Mouse (Mus musculus): ENCODE measurements at regions not wholly inside any gene's neighbourhood (a gene's known extent, or its start where the extent isn't known, plus 50 kb on each side); places are given as distances from the start of the nearest gene placed in this dataset.
"Not testable (repeated sequence)": the region's sequence is repeated elsewhere in the genome, so short reads cannot be mapped to it uniquely, and the experiment has no call there.

DNA sequence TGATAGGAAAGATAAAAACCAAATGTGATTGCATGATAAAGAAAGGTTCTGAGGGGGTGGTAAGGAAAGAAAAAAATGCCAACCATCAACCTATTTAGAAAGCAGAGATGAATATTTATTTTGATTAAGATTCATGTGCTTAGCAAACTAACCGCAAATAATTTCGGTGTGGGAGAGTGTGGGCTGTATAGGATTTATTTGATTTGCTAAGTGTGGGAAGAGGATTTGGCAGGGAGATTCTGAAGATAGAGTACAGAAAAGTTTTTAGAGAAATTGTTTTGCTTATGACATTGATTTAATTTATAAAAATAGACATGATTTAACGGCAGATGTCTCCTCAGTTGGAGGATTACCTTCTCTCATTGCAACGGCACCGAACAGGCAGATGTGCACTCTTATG lies 250.3 kb downstream of the Pros1 start:
- no peak for DNase-seq

DNA sequence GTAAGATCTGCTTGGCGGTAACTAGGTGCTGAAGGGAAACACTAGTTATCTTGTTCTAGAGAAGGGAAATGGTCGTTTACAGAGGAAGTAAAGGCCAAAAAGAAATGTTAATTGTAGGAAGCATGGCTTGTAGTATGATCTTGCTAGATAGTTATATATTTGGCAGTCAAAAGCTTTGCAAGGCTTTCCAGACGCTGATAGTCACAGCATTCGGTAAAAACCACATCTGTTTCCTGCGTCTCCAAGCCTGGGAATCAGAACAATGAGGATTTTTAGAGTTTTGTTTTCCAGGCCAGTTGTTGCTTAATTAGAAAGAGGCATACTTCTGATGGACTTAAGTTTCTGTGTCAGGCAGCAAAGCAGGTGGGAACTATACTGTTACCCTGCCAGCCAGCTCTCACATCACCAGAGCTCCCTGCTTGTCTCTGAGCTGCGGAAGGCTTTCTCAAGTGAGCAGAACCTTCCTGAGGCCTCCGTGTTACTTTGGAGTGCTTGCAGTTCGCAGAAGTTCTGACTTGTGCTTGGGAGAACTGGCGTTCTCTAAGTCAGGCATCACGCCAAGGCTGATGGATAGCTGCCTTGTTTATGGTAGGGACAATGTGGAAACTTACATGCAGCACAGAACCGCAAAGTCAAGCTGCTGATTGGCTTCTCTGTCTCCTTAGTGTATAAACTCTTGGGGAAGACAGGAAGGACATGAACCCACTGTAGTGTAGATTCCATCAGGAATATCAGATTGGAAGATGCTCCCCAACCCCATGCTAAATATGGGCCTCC lies 251.0 kb downstream of the Pros1 start:
- no peak for DNase-seq

DNA sequence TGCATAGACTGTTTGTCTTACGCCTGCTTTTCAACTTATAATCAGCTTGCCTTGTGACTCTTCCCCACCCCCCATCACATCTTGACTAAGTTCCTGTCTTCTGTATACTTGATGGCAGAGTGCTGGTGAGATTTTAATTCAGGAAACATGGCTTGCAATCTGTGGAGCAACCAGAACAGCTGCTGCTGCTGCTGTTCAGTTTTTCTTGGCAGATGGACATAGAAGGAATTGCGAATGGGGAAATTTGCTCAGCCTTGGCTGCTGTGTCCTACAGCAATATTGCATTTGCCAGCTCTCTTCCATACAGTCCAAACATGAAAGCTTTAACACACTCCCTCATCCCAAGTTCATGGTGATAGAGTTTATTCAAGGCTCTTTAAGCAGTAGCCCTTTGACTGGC lies 262.3 kb downstream of the Pros1 start:
- peak; percentile 37 to 43 for DNase-seq

DNA sequence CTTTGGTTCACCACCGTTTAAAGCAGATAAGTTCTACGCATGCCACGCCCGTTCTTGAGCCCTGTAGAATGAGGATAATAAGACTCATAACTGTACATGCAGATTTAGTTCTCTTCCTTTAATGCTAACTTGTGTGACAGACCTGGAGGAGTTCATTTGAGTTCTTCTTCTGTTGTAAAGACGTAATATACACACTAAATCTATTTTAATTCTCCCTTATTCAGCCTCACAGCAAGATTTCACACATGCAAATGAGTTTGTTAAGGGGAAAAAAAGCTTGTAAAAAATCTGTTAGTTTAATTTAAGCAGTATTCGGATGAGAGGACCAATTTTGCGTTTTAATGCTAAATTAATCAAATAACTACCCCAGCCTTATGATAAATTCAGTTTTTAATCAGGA lies 264.6 kb downstream of the Pros1 start:
- DNase-seq, result no peak

DNA sequence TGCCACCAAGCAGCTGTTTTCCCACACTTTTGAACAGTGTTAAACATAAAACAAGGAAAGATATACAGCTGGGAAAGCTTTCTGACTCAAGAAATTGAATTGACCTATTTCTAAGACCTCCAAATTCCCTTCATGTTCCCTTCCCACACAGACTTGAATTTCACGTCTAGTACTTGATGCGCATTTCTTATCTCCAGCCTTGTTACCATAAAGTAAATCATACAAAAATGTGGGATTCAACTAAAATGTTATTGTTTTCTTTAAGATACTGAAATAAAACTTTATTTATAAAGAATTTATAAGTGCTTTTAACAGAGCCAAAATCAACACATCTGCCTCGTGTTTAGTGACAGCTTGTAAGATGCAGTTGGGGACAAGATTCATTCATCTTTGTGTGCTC lies 289.7 kb downstream of the Pros1 start:
- DNase-seq, result no peak

DNA sequence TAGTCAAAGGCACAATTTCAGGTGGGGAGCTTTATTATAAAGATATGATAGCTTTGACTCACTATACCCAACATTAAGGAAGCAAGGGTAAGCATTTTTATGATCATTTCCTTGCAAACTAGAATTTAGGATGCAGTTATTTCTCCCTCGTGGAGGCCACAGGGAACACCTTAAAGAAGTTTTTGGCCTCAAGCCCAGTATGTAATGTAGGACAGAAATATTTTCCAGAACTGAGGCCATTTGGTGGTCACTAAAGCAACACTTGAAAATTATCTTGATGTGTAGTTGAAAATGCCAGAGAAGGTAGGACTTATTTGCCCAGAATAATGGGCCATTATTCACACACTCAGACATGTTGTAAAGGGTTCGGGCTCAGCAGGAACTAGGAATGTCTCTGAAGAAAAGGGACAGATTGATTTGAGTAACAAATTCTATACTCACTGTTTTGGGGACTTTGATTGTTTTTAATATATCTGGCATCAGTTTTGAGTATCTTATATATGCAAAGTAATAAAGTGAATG lies 301.3 kb downstream of the Pros1 start:
- no peak for DNase-seq

DNA sequence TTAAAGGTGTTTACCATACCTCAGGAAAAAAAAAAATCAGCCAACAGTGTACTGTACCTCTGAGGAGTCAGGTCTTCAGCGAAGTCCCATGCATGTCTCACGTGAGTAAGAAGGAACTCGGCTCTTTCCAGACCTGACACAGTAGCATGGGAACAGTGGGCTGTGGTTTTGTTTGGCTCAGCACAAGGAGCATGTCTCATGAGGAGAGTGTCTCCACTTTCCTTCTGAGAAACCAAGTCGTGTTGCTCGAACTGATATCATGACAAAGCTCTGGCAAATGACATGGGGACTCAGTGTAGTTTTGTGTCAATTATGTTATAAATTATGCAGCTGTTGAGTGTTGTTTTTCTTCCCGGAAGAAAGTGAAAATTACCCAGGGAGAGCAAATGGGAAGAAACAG lies 316.0 kb downstream of the Pros1 start:
- DNase-seq, result no peak

DNA sequence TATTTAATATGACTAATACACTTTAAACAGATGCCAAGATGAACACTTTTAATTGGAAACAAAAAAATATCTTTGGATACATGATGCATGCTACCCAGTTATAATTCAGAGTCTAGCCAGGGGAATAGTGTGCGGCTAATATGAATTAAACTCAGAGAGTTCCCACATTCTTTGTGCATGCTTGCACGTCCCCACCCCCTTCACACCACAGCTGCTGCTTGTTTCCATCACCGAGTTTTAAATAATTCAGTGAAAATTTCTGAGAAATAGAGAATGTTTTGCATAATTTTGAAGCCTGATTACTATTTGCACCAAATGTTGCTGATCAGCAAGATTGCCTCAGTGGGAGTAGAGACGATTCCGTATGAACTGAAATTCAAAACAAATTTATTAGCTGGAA lies 325.1 kb downstream of the Pros1 start:
- DNase-seq, result peak; percentile 57 to 68

DNA sequence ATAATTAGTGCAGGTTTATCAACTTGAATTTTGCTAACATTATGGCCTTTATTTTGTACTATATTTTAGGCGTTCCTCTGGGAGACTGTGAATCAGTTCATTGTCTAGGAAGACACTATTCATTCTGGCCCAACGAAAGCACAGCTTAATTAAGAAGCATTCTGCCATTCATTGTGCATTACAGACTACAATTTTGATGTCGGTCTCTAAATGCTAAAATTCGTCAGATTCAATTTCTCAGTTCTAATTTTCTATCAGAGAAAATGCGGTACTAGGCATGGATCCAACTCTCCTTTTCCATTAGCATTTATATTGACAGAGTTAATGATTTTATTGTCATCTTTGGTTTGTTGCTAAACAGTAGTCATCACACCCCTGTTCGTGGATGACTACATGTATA lies 337.1 kb downstream of the Pros1 start:
- DNase-seq, result no peak

DNA sequence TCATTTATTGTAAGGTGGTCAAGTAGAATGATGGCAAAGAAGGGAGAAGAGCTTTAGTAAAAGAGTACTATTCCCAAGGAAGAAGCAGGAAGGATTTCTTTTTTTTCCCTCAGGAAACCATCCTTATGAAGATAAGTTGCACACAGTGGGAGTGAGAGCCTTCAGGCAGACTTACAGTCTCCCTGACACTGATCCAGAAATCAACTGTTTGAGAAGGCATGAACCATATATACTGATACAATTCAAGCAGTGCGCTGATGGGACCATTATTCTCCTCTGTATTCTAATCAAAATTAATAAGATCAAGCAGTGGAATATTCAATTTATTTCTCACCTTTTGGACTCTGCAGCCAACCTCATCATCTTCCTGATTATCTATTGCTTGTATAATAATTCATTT lies 337.5 kb downstream of the Pros1 start:
- no peak for DNase-seq

DNA sequence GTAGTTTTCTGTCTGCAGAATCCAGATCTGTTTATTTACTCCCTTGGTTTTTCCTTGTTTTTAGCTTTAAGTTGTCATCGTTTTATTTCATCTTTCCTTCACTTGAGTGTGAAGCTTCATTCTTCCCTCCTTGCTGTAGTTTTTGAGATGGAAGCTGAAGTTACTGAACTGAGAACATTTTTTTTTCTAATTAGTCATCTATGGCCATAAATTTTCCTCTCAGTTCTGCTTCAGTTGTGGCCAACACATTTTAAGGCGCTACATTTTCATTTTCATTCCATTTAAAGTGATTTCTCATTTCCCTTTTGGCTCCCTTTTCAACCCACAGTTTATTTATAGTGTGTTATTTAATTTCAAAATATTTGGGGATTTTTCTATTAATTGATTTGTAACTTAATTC lies 340.5 kb downstream of the Pros1 start:
- DNase-seq, result no peak

DNA sequence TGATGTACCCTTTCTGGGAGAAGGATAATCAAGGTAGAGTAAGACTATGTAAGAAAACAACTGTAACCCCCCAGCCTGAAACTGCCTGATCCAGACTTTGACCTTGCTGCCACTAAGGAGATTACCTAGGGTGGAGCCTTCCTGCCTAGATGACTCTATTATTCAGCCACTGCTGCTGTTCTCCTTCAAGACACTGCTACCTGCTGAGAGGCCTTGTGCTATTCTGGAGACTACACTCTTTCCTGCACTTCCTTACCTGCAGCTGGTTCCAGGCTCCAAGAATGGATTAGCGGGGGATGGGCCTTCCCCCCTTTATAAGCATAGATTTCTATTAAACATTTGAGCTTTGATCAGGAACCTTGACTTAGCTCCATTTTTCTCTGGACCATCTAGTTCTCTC lies 359.4 kb downstream of the Pros1 start:
- not testable (repeated sequence) for DNase-seq

DNA sequence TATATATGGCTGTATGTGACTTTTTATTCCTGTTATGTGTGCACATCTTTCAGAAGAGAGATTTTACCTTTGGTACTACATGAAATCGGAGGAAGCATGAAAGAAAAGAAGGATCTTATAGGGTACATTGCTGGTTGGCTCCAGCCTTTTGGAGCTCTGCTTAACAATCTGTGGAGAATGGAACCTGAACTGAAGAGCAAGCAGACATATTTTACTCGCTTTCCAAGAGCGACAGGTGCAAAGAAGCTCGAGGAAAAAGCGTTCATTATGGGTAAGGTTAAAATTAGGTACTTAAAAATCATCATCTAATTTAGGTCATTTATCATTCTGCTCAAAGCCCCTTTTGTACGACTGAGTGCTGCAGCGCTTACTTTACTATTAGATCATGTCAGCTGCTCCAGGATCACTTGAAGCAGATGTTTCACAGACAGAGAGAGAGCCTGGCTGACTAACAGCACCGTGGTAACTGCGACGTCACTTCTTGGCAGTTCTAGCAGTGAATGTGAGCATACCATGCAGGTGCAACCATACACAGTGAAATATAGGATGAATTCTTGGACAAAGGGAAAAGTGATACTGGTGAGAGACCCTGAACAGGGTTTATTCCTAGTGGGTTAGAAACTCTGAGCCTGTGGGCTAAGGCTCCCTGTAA lies 366.2 kb downstream of the Pros1 start:
- DNase-seq, result no peak

DNA sequence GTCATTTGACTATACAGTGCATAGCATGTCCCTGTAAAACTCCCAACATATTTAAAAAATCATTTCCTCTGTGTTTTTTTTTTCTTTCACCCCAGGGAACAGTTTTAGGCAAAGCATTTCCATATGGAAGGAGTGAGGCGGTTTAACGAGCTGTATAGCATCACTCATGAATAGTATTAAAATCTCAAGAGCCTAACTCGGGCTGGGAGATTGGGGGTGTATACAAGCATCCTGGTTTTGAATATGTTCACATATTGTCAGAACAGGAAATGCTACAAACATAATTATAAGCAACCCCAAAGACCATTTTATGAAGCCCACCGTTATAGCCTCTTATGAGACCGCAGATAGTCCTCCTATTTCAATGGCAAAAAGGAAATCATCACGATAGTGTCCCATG lies 370.5 kb downstream of the Pros1 start:
- DNase-seq, result no peak

DNA sequence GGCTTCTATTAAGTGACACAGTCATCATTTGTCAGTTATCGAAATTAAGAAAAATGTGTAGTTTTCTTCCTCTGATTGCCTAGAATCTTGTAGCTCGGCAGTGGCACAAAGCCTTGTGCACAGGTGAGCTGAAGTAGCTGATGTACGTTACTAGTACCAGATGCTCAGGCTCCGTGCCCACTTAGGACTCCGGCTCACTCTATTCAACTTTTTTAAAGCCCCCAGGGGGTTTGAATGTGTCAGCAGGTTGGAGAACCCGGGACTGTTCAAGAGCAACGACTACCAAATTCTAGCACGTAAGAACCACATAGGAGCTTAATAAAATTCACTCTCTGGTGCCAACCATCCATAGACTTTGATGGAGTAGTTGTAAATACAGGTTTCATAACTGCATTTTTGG lies 371.0 kb downstream of the Pros1 start:
- no peak for DNase-seq

DNA sequence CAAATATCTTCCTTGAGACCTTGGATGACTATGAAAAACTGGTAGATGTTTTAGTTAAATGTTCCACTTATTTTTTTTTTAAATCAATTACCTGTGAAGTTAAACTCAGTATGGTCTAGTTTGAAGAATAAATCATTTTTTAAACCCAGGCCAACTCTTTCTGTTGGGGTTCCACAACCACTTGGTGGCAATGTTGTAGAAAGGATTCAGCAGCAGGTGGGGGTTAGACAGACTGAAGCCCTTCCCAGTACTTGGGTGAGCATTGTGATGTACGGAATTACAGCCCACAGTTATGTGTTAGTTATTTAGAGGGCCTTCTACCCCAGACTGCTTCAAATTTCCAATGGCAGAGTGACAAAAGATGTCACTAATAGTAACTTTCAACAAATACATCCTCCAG lies 375.0 kb downstream of the Pros1 start:
- DNase-seq, result peak in 1 of 2 experiments; percentile 2

DNA sequence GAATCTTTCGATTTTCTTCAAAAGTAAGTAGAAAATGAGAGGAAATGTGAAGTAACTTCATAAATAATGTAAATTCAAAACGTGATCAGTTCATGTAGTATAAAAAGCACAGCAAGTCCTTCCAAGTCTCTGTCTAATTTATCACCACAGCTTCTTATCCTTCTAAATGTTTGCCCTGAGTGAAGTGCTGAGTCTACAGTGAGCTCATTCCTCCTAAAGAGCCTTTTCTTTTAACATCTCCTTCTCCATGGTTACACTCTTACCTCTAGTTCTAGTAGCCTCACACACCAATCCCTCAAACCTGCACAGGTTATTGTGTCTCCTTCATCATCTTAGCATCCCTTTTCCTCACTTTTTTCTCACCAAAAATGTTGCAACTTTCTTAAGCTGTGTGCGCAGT lies 375.5 kb downstream of the Pros1 start:
- no peak for DNase-seq

DNA sequence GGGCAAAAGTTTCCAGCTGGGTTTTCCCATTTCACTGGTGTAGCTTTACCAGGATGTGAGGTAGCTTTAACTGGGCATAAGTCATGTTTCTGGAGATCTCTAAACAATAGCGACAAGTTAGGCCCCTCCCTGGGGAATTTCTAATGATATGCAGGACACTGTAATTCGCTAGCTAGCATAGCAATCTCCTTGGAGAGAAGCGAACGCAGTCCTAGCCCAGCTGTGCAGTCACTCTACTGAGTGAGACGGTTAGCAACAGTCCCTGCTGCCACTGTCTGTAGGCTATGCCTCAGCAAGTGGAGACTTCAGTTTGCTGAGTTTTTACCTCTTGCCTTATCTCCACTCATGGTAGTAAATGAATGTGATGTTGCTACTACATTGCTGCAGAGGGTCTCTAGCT lies 416.1 kb downstream of the Pros1 start:
- no peak for DNase-seq

DNA sequence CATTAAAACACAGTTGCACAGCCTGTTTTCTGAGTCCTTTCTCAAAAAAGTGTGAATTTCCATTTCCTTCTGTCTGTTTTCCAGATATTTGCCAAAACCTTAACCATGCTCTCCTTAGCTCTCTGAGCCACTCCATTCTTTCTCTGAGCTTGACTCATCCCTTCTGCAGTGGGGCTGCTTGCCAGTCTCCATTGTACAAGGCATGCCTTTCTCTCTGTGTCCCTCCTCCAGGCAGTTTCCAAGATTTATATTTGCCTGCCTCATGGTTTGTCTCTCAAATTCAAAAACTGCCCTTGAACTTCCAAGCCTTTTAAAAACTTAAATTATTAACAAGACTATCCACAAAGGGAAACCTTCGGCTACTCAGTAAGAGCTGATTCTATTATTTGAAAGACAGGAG lies 423.4 kb downstream of the Pros1 start:
- DNase-seq, result peak in 1 of 2 experiments; percentile 1

DNA sequence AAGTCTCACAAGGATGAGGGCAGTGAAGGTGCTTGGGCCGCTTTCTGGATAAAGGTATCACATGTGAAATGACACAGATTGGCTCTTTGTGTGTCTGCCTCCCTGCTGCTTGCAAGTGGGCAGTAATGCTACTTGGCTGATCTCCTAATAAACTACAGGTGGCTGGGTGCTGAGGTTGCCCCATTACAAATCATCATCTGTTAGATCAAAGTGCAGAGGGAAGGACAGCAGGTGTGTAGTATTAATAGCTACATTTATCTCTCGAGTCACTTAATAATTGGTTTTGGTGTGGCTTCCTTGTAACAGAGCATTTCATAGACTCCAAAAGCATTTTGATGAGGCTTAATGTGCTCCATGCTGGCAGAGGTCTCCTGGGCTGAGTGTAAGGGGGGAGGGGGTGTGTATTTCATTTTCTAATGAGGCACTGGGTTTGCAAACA lies 424.2 kb downstream of the Pros1 start:
- no peak for DNase-seq

DNA sequence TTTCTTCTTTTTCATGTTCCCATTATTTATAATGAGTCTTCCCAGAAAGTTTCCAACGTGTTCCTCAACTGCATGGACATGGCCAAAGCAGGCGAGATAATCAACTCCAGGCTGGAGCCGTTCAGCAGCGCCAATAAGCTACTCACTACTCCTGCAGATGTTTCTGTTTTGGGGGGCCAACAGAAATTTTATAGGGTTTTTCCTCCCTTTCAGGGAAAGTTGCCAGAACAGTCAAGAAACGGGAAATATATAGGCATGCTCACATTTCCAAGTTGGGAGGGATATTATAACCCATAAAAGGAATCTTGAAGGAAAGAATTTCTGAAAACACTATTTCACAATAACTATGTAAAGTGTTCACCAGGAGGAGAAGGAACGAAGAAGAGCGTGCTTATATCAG lies 433.5 kb downstream of the Pros1 start:
- no peak for DNase-seq

DNA sequence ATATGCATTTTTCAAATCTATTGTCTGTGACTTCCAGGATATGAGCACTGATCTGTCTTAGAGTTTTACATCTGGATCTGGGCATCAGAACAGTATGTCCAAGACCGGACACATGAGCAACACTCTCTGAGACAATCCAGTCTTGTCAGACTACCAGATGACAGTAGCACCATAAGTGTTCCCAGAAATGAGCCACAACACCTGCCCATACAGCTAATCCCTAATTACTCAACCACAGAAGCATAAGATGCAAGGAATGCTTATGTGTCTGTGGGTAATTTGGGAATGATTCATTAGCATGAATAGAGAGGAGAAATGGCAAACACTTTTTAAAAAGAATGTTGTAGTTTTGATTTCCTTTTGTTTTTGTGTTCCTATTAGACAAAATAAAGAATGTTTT lies 457.6 kb downstream of the Pros1 start:
- DNase-seq, result no peak

DNA sequence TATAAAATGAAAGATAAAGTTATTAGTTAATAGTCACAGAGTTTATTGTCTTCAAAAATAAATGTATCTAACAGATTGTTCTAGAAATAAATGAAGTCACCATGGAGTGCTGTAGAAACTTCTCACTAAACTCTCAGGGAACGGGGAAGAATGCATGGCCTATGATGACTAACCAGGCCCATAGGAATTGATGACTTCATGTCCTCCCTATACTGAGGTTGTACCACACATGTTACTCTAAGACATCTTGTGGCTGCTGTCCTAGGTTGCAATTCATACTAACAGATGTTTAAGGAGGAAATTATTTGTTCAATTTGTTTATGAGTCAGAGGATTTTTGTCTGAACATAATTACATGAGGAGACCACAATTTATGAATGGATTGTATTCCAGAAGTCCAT lies 459.4 kb downstream of the Pros1 start:
- no peak for DNase-seq

DNA sequence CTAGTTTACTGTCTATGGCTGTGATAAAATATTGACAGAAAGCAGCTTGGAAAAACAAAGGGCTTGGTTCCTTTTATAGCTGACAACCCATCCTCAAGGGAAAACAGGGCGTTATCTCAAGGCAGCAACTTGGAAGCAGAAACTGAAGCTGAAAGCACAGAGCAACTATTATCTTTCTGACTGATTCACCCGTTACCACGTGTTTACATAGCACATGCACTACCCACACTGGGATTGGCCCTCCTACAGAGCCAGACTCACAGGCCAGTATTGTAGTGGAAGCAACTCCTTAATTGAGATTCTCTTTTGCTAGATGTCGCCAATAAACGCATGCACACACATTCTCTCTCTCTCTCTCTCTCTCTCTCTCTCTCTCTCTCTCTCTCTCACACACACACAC lies 465.5 kb downstream of the Pros1 start:
- DNase-seq, result no peak

All from layer of hippocampus, postnatal 36 days (tissue).